Mouse (Mus musculus) heart, postnatal 25 days (tissue): ENCODE measurements around the gene Adamts4. TPM values are rescaled to one million over a fixed set of nuclear protein-coding genes. Genes with fewer than 3 reads are reported as not detected.
"Not testable (repeated sequence)": the region's sequence is repeated elsewhere in the genome, so short reads cannot be mapped to it uniquely, and the experiment has no call there.

ENCODE experiments used
- DNase-seq: peaks from one replicate; pipeline ENCODE4 v3.0.0; 2022; ENCODE audit warnings: low spot score
- intact Hi-C: fragments of 180-260 bp; cut with DNase I; formaldehyde crosslinking; loops from one replicate; pipeline ENCODE4 v1.15.1; 2025
- total RNA-seq, 2 experiments: library from RNA; stranded (reverse); gene quantifications; 2 replicates each; pipeline ENCODE4 v1.2.3; 2021

The Adamts4 gene
- total RNA-seq, 2 experiments from 2014 or later: 0.49 to 2.0 TPM

DNA sequence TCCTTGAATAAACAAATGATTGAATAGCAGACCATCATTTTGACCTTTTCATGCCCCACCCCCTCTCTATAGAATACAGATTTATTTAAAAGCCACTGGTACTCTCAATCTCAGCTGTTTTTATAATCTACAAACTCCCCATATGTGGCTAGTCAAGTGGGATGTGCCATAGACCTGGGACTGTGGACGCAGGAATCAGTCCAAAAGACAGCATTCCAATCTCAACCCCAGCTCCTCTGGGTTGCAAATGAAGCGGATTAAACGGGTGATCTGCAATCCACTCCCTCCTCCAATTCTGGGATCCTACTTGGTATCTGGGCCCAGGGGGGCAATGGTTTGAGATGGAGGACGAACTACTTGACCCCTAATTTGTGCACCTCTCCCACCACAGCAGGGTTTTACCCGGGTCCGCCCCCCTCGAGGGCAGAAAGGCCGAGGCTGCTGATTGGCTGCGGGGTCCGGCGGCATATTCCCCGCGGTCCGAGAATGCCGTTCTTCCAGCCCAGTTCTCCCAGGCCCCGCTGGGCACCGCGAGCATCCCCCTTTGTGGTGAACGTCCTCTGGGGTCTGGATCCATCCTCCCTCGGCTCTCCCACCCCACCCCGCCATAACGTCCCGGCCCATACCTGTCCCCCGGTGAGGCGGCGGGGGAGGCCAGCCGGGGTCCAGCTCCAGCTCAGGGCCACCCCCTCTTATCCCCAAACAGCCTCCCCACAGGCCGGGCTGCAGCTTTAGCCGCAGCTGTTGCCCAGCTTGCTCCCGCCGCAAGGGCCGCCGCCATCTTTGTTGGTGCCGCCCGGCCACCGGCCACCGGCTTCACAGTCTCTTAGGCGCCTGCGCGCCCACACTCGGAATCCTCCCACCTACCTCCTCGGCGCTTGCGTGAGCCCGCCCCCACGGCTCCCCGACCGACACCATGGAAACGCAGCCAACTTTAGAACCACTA lies 37.2 kb downstream of the Adamts4 start, which contains the start of gene Usp21:
Usp21 (minus strand) TSS at position 856 of the 946 bp plus-strand sequence.
- intact Hi-C loops: no loop called here
- peak; percentile 91 for DNase-seq

DNA sequence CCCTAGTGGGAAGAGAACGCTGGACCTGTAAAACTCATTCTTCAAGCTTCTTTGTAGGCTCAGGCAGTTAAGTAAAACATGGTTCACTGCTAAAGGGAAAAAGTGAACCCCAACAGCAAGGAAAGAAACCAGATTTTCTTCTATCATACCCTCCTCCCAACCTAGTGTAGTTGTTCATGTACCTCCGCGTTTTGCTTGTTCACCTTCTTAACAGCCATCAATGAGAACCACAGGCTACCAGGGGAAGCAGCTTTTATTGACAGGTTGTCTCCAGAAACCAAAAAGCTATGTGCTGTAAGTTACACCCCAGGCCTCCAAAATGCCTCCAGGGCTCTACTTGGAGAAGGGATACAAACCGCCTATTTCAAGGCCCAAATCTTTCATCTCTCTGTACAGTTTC lies 38.1 kb downstream of the Adamts4 start:
- no peak for DNase-seq
- intact Hi-C loops: no loop called here

DNA sequence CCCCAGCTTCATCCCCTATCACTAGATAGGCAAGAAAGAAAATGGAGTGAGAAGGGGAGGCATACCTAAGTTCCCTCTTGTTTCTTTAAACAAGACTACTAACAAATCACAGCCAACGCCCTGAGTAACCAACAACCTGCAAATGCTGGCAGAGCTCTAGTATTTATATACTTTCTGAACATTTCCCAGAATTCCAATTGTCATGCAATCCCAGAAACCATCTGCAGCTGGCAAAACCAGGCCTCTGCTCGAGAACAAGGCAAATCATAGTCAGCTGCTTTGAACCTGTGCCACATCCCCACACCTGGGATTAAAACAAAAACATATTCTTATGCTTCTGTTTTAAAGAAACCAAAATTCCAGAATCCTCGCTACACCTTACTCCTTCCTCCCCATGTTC lies 43.1 kb downstream of the Adamts4 start:
- no peak for DNase-seq
- intact Hi-C loops: no loop called here

DNA sequence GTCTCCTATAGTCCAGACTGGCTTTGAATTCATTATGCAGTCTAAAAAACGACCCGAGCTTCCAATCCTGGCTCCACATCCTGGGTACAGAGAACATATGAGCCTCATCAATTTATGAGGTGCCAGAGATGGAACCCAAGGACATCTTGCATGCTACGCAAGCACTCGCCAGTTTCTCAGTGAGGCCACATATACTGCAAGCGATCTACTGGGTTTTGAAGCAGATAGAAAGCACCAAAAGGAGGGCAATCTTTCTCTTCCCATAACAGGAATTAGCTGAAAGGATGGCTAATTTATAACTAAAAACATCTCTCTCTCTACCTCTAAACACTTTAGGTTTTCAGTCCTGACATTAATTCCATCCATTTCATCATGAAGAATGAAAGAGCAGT lies 43.7 kb downstream of the Adamts4 start:
- no peak for DNase-seq
- intact Hi-C loops: loop anchor here (2.0 kb wide), 1 partner anchor 35 kb away; the partner anchor contains the start of gene Dedd

DNA sequence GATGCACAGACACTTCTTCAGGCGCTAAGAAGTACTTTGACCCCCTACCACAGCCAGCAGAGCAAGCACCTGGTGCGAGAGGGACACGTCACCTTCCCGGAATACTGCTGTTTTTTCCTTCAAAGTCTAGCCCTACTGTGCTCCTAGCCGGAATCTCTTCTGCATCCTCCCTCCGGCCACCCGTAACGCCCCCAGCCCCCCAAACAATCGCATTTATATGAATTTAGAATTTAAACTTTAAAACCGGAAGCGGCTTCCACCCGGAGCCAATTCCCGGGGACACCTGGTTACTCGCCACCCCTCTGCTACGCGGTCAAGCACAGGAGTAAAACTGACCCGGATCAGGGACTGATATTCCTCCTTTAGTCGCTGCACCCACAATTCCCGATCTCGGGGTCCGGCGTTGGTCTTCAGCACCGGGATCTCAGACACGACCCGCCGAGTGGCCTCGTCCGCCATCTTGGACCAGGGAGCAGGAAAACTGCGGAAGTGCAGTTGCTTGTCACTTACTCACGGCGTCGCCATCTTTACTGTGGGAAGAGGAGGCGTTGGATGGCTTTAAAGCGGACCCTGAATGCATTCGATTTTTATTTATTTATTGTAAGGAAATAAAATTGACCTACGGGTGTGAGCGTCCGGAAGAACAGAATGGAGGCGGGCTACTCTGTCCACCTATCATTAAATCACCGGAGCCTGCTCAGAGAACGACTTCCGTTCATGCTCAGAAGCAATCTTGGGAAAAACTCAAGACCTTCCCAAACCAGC lies 44.3 kb downstream of the Adamts4 start, which contains the start of gene Ufc1:
Ufc1 (minus strand) TSS at position 727 of the 765 bp plus-strand sequence.
- intact Hi-C loops: loop anchor here (2.0 kb wide), 1 partner anchor 34 kb away; the partner anchor contains the start of gene Dedd
- DNase-seq: peak; percentile 77

DNA sequence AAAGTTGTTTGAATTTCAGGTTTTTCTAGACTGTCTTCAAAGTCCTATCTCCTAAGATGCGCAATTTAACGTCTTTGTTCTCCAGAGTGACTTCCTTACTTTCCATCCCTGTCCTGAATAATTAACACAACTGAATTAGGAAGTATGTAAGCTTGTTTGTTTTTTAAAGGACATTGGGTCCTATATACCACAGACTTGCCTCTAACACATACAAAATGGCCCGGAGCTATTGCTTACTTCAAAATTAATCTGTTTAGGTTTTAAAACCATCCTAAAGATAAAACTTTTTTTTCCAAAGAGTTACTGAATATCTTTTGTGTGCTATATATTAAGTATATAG lies 44.8 kb downstream of the Adamts4 start:
- DNase-seq: no peak

DNA sequence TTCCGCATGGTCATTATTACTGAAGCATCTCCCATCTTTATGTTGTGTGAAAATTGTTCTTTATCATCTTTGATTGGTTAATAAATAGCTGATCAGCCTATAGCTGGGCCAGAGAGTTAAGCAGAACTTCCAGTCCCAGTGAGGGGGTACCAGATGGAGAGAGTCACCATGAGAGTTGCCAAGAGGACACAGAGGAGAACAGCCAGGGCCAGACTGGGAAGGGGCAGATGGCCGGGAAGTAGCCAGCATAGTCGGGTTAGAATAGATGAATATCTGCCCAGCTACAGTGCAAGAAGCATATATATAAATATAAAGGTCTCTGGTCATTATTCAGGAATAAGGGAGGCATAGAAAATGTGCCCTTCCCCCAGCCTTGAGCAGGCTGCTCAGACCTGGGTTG lies 48.0 kb downstream of the Adamts4 start:
- no peak for DNase-seq
- intact Hi-C loops: no loop called here

More for the DNA sequence above, 44.8 kb downstream of the Adamts4 start:
- intact Hi-C loops: loop anchor here (2.0 kb wide), 1 partner anchor 34 kb away; the partner anchor contains the start of gene Dedd

DNA sequence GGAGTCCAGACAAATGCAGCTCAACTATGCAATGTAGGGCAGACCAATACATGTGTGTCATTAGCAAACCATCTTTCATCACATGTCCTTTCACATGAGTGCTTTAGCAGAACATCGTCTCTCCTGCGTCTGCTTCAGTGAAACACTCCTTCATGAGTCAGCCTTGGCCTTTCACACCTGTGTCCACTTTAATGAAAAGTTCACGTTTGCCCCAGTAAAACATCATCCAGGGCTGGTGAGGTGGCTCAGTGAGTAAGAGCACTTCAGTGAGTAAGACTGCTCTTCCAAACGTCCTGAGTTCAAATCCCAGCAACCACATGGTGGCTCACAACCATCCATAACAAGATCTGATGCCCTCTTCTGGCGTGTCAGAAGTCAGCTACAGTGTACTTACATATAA lies 55.9 kb downstream of the Adamts4 start:
- DNase-seq, intact Hi-C loops: not testable (repeated sequence)

DNA sequence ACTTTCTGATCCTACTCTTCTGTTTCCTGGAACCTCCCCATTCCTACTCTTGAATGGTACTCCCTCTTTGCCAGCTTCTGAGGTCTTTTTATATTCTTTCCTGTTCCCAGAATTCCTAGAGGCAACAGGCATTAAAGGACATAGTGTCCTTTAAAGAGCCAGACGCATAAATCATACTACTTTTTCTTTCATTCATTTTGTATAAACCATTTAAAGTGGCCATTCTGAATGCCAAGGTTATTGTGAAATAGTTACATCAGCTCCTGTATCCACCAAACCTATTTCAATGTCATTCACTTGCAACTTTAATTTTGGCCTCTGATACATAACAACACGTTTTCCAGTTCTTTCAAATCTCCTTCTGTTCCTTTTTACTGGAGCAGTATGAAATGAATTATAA lies 59.1 kb downstream of the Adamts4 start:
- intact Hi-C loops: no loop called here
- no peak for DNase-seq

Other genes with a start within 250 kb of the Adamts4 start
- under 1 TPM; 0.34 to 0.52 TPM for gene Fcgr4, start 231.5 kb upstream of the Adamts4 start, total RNA-seq
- 10 to 100 TPM; 12.5 to 15.6 TPM for gene Fcgr3, start 185.5 kb upstream of the Adamts4 start, total RNA-seq
- 1 to 10 TPM in 1 of 2 experiments, under 1 TPM in 1; 0.34 to 1.1 TPM for gene Cfap126, start 136.5 kb upstream of the Adamts4 start, total RNA-seq
- gene Sdhc, start 99.8 kb upstream of the Adamts4 start, total RNA-seq: 1,000 to 10,000 TPM; 1,121 to 1,186 TPM
- gene Mpz, start 99.7 kb upstream of the Adamts4 start, total RNA-seq: 1 to 10 TPM in 1 of 2 experiments, under 1 TPM in 1; 0.29 to 6.7 TPM
- gene Pcp4l1, start 54.2 kb upstream of the Adamts4 start, total RNA-seq: 100 to 1,000 TPM; 253 to 281 TPM
- gene Nr1i3, start 36.5 kb upstream of the Adamts4 start, total RNA-seq: not detected
- 100 to 1,000 TPM in 1 of 2 experiments, 10 to 100 TPM in 1; 88.9 to 101 TPM for gene Tomm40l, start 27.9 kb upstream of the Adamts4 start, total RNA-seq
- 1 to 10 TPM; 2.9 to 3.0 TPM for gene Apoa2, start 25.4 kb upstream of the Adamts4 start, total RNA-seq
- gene Fcer1g, start 16.1 kb upstream of the Adamts4 start, total RNA-seq: 10 to 100 TPM; 11.0 to 12.9 TPM
- 1,000 to 10,000 TPM; 1,437 to 1,441 TPM for gene Ndufs2, start 967 bp downstream of the Adamts4 start, total RNA-seq
- 10 to 100 TPM; 16.4 to 17.8 TPM for gene B4galt3, start 19.9 kb downstream of the Adamts4 start, total RNA-seq
- gene Ppox, start 30.8 kb downstream of the Adamts4 start, total RNA-seq: 10 to 100 TPM; 13.4 to 13.7 TPM
- gene Usp21, start 37.6 kb downstream of the Adamts4 start, total RNA-seq: 10 to 100 TPM; 19.7 to 21.3 TPM
- 10 to 100 TPM; 80.7 to 81.5 TPM for gene Ufc1, start 44.6 kb downstream of the Adamts4 start, total RNA-seq
- 10 to 100 TPM; 21.9 to 22.2 TPM for gene Dedd, start 78.7 kb downstream of the Adamts4 start, total RNA-seq
- gene Nit1, start 95.2 kb downstream of the Adamts4 start, total RNA-seq: 10 to 100 TPM; 26.1 to 29.9 TPM
- gene Pfdn2, start 95.2 kb downstream of the Adamts4 start, total RNA-seq: 10 to 100 TPM; 74.3 to 84.4 TPM
- not detected for gene Klhdc9, start 110.4 kb downstream of the Adamts4 start, total RNA-seq
- gene Nectin4, start 119.7 kb downstream of the Adamts4 start, total RNA-seq: under 1 TPM; 0.21 to 0.42 TPM
- 1 to 10 TPM; 2.7 TPM for gene Arhgap30, start 138.5 kb downstream of the Adamts4 start, total RNA-seq
- gene Usf1, start 160.9 kb downstream of the Adamts4 start, total RNA-seq: 10 to 100 TPM; 38.7 to 42.6 TPM
- 1 to 10 TPM; 1.2 to 1.6 TPM for gene Tstd1, start 168.5 kb downstream of the Adamts4 start, total RNA-seq
- 10 to 100 TPM; 37.1 to 38.9 TPM for gene F11r, start 187.1 kb downstream of the Adamts4 start, total RNA-seq